Mouse (Mus musculus) cerebellum, postnatal 36 days (tissue): Measurements from ENCODE around the gene Map1b.

ENCODE experiments used
- DNase-seq, 2 experiments: peaks; one replicate each; pipeline ENCODE4 v3.0.0; 2021 to 2022; ENCODE audit warnings: mixed read lengths in 2 of 2

Map1b gene

DNA sequence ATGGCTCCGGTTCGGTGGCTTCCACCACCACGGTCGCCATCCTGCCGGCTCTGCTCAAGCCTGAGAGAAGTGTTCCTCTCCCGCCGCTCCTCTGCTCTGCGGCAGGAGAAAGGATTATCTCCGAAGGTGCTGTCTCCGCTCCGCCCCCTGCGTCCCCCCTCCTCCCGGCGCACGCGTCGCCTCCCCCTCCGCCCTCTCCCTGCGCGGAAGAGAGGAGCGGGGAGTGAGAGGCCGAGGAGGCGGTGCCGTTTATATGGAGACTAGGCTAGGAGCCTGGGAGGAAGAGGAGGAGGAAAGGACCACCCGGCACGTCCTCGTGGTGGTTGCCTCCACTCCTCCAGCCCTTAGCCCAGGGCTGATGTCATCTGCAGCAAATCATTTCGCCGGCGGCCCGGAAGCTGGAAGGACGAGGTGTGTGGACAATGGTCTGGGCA, at the start of gene Map1b:
TSS of gene Map1b (minus strand) at position 93 of the 434 bp plus-strand sequence.
- DNase-seq = peak; percentile 84 to 89

DNA sequence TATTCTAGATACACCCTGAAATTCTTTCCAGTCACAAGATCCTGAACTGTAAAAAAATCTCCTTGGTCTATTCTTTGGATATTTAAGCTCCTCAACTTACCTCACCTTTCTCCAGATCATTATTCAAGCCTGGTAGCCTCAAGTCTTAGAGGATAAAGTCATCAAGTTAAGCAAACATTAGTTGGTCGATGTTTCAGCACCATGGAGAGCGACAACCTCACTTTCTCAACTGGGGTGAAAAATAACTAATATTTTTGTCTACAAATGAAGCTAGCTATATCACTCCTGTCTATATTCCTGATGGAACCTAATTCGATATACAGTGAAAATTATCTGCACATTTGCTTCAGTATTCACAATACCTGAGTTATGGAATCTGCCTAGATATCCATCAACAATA, 48.0 kb upstream of the Map1b start:
- no peak for DNase-seq

DNA sequence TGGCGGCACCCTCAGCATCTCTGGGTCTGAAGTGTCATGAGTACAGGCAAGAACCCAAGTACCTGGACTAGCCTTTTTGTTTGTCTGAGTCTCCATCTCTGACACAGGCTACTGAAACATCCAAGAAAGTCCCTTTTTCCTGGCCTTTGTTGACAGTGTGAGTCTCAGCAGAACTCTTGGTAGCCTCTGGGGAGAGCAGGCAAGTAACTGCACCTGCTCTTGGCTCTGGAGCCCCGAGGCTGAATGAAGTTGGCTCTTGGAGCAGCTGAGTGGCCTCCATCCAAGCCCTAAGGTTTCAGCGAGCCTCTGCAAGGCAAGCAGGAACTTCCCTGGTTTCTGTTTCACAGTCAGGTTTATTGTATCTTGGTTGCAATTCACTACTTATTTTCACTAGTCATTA, 46.7 kb upstream of the Map1b start:
- DNase-seq = peak; percentile 61 to 65

DNA sequence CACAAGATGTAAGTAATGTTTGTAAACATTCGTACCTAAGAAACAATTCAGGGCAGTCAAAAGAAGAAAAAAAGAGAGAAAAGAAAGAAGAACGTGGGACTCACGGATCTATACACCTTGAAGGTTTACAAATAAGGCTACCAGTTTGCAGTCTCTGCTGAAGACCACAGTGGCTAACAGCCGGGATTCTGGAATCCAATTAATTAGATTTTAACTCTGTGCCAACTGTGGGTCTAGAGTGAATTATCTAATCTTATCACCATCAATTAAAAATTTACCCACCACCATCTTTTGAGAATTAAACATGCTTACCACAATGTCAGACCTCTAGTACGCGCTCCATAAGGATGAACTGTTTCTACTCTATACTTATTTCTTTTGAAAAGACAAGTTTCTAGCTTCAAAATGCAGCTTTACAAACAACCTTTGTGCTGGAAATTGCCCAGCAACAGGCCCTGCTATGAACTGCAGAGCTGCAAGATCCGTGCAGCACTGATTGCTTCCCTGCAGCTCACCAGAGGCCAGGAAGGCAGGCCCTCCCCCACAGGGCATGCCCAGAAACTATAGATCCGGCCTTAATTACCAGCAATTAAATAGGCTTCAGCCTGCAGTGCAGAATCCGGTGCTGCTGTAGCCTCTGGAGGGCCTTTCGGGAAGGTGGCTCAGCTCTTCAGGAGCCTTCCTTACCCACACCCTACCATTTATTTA, 45.7 kb upstream of the Map1b start:
- DNase-seq = no peak

DNA sequence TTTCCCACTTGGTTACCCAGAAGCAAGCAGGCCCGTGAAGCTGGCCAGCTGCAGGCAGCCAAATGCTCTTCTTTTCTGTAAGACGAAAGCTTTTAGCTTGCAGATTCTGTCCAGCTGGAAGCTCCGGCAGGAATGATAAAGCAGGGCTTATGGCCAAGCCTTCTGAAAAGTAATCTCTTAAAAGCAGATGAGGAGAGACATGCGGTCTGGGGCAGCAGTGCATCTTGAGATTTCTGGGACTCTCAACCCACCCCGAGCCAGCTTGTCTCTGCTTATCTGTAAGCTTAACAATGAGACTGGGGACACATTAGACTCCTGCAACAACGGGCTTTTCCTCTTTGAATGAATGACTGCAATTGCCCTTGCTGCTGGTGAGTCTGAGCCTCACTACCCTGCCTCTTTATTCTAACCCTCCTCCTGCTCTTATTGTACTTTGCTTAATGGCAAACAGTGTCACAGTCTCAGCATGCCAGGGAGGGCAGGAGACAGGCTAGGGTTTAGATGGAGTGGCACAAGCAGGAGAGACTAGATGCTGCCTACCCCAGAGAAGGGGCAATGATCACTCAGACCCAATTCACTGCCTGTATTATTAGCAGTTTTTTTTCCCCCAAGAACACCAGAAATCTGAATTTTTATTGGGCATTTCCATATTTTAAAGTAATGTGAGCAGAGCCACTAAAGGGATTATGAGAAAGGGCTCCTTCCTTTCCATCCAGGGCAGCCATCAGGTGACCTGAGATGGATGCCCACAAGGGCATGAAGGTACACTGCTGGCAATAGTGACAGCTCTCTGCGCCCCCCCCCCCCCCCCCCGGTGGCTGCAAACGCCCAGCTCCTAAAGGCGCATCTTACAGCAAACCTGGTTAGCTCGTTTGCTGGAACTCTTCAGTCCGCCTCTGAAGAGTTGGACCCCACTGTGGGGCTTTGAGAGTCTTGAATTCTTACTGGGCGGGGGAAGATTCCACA, 44.6 kb upstream of the Map1b start:
- no peak for DNase-seq

DNA sequence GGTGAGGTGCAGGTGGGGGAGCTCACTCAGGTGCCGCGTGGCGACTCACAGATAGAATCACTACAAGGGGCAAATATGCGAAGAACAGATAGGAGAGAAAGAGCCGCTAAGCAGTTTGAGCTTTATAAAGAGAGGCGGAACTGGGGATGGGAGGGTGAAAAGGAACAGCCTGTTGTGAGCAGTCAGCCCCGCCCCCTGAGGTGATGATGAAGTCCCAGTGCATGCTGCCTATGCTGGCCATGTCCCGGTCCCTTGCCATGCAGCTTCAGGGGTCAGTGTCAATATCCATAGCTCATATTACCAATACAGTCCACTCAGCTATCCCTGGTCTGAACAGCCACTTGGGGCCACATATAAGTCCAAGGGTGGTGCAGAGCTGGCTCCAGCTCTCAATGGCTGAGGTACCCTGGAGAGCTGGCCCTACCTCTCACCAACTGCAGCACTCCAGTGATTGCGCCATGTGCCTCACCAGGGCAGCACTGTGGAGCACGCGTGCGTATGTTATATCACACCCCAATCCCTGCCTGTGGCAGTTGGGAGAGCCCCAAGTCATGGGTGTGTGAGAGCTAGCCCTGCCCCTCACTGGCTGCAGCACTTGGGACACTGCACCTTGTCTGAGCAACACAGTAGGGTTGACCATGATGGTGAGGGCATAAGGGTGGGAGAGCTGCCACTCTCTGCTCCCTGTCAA, 42.0 kb upstream of the Map1b start:
- no peak for DNase-seq

DNA sequence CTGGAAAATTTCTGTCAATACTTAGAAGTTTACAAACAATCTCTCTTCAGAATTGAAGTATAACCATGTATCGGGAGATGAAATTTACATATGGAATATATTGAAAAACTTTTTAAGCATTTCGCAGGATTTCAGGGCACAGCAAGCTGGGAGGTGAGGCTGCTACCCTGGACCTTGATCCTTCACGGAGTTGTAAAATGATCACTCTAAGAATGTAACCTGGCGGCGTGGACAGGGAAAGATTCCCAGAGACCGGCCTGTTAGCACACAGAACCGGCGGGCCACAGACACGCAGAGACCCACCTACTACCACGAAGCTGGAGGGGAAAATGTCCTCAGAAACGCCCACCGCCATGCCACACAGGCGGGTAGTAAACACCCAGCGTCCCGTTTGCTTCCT, 41.5 kb upstream of the Map1b start:
- DNase-seq = no peak

DNA sequence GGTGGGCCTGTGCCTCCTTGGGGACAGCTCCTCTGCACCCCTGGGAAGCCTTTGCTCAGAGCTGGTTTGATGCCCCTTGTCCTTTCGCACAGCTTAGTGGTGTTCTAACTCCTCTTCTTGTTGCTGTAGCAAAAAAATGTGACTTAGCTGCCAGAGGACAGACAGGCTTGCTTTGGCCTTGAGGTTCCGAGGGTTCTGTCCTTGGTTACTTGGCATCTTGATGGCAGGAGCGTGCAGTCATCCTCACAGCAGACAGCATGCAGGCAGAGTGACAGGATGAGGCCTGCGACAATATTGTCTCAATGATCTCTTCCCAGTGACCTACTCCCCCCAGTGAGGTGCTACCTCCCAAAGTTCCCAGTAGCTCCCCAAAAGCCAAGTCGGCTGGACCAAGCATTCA, 41.0 kb upstream of the Map1b start:
- DNase-seq = no peak

DNA sequence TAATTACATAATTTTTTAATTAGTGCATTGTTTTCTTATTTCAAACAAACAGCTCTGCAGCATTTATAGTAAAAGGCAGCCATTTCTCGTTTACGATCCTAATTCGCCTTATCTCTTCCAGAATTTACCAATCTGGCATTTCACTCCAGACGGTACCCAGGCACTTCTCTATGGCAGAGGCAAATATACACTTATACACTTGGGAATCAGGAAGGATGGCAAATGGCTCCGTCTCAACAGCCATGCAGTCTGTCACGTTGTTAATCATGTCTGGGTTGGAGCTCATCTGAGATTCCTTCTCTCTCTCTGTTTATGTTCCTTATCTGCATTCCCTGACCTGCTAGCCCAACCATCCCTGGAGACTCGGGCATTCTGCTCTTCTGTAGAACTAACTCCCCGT, 38.6 kb upstream of the Map1b start:
- peak in 1 of 2 experiments; percentile 11 for DNase-seq

DNA sequence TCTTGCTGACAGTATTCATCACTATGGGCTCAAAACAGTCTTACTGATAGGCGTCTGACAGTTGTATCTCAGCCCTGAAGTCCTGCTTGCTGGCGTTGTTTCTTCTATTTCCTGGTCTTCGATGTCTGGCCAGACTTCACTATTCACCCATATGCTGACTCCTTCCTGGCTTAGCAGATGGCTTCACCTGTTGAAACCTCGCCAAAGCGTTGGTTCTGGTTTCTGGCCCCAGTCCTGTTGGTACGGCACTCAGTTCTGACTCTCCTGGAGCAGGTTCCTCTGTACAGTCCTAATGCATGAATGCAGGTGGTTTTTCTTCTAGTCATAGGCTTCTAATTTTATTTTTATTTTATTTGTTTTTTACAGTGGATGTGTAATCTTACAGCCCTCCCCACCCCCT, 38.1 kb upstream of the Map1b start:
- DNase-seq = peak; percentile 88 to 92

DNA sequence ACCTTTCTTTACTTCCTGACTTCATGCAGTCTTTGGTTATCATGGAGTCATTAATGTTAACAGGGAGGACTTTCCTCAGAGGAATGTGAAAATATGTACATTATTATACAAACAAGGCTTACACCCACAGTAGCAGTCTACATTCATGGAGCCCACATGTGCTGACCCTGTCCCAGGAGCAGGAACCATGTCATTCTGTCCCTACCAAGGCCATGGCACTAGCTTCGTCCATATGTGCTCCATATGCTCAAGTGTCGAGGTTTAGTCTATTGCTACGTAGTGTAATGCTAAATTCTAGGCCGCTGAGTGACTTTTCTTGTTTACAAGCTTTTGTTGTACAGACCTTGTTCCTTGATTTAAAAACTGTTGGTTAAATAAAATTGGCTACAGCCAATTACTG, 36.0 kb upstream of the Map1b start:
- no peak for DNase-seq

DNA sequence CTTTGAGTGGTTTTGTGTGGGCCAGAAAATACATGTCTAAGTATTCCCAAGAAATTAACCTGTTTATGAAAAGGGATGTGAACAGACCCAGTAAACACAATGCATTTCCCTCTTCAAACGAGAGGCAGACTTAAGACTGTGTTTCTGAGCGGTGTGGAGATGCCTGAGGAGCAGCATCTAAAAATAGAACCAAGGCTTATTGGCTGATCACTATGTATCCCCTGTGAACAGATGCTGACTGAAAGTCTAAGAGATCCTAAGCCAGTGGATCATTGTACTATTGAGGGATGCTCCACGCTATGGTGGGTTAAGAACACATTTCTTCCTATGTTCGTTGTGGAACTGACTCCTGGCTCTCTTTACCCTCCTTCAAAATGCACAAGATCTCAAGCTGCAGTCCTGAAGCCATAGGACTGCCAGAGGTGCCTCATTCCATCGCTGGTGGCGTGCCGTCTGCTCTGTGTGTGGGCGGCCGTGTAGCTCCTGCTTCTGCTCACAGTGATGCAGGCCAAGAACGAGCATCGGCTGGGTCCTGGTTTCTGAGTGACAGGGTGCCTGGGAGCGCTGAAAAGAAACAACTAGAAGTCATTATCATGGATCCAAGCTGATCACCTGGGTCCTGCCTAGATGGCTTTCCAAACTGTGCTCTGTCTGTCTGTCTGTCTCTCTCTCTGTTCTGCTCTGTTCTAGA, 34.5 kb upstream of the Map1b start:
- DNase-seq = no peak

DNA sequence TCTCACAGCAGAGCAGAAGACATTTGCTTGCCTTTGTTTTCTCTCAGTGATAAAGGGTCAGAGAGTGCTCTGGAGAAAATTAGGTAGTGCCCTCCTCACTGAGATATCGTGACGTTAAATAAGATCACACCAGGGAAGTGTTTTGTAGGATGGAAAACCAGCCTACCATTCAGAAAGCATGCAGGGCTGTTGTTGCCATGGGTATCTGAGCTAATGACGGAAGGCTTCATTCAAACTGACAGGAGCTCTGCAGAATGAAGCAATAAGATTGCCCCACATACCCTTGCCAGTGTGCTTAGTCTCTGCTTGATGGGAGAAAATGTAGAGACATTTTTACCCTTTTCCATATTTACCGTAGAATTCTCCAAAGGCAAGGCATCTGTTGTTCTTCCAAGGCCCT, 33.7 kb upstream of the Map1b start:
- no peak for DNase-seq

DNA sequence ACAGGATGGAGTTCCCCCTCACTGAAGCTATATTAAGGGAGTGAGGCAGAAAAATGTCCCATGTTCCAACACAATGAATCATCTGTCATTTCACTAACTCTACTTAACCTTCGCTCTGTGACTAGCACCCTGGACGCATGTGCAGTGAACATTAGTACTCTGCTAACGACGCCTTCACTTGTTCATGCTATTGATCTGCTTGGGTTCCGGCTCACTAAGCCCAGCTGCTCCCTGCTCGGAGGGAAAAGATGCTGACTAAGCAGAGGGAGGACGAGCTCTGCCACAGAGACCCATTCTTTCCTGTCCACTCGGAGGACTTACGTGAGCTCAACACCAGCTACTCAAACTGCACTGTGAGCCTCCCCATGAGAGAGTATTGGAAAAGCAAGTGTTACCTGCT, 33.2 kb upstream of the Map1b start:
- no peak for DNase-seq

DNA sequence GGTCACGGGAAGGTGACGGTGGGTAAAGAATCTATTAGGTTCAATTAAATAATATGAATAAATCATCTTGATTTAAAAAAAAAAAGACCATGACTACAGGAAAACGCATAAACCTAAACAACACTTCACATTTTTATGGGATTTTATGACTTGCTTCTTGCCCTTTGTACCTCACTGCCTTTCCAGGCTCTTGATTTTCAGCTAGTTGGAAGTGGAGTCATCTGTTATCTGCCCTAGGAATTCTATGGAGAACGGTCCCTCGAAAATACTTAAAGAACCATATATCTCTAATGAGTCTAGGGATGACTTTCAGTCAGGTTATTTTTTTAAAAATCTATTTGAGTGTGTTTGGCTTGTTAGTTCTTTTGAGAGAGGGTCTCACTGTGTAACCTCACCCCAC, 30.5 kb upstream of the Map1b start:
- DNase-seq = no peak

DNA sequence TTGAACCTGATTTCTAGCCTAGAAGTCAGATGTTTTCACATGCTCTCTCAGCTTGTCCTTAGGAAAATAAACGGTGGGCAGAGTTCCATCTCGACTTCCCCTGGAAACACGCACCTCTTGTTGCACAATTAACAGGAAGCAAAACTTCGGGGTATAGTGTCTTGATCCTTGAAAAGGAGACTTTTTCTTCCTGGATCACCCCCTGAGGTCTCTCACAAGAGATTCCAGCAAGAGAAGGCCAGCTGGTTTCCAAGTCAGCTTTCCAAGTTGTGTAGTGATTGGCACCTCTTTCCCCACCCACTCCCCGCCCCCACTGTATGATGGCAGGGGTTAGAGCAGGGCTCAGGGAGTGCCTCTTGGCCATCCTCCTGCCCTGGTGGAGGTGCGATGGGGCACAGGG, 28.9 kb upstream of the Map1b start:
- DNase-seq = no peak

DNA sequence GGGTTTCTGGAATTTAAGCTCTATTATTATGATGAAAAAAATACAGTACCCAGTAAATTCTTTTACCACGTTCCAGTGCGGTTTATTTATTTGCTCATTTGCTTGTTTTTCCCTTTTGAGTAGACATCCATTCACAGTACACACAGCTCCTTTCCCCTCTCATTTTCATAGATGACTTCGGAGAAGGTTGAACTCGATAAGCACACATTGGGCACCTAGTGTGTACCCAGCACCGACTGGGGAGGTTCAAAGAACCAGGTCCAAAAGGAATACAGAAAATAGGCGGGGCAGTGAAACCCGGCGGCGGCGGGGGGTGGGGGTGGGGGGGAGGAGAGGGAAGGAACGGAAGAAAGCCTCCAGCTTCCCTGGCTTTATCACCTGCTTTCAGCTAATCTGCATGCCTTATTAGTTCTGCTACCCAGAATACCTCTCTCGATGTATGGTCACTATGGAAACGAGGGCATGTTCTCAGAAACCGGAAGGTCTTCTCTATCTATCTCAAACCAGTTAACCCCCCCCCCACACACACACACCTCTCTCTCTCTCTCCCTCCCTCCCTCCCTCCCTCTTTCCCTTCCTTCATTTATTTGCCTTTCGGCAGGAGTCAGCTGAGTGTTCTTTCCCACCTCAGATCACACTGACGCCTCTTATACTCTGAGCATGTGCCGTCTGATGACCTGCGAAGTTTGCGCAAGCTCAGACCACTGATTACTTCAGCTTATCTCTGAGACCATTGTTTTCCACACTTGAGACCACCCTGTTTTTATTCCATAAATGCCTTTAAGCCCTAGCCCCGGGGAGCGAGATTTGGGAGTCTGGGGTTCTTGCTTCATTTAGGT, 25.3 kb upstream of the Map1b start:
- no peak for DNase-seq

DNA sequence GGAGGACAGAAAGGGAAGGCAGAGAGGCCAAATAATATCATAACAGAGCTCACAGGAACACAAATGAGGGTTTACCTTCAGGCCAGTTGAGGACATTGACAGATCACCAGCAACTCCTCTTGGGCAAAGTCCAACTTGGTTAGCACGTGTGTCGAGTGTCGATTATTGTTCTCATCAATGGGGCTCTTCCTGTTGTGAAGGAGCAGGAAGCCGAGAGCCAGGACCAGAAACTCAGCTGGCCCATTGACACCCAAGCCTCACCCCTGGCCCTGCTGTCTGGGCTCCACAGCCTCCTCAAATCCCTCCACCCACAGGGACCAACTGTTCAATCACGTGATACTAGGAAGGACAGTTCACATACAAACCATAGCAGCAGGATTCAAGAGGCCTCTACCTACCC, 22.9 kb upstream of the Map1b start:
- DNase-seq = no peak

DNA sequence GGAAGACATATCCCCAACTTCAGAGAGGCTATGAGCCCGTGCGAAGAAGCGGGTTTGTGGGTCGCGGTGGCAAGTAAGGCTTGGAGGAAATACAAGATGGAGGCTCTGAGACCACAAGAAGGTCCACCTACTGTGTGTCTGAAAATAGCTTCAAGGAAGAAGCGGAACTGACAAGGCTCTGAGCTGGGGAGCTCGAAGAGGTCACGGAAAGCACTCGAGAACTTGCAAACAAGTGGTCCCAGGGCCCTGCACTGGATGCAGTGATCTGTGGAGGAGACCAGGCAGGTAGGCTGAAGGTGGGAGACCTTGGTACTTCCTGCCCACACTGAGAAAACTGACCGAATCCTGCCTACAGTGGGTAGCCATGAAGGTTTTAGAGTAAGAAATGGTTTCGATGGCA, 22.5 kb upstream of the Map1b start:
- no peak for DNase-seq

DNA sequence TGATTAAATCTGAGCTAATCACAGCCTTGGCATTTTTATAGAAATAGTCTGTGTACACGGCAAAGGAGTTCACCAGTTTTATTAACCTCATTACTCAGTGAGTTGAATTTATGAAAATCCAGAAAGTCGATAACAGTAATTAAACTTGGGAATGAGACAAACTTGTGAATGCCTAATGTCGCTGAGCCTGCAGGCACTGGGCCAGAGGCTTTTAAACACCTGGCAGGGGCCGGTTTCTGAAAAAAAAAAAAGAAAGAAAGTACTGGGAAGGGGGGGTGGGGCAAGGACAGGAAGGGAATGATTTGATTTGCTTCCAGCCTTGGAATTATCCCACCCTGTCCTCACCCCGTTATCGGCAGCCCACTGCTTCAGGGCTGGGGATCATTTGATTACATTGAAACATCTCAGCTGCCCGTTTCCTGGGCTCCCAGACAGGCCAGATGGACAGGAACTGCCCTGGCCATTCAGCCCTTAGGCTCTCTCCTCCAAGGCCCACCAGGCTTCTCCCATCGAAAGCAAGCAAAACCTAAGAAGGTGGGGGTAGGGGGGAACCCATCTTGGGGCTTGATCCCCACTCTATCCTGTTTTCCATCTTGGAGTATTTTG, 21.7 kb upstream of the Map1b start:
- no peak for DNase-seq

DNA sequence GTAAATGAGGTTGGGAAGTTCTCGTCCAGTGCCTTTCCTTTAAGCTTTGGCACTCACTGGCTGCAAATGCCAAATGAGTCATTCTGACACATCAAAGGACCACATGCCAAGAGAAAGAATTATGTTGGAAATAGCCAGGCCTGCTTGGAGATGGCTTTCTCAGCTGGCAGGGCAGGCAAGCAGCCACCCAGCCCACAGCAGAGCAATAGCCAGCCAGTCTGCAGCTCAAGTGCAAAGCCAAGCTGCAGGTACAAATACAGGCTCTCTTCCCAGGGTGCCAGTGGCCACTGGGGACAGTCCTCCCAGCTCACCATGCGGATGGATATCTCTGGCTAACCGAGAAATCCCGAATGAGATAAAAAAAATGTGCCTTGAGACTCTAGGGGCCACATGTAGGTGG, 12.1 kb upstream of the Map1b start:
- DNase-seq = peak; percentile 56 to 57

DNA sequence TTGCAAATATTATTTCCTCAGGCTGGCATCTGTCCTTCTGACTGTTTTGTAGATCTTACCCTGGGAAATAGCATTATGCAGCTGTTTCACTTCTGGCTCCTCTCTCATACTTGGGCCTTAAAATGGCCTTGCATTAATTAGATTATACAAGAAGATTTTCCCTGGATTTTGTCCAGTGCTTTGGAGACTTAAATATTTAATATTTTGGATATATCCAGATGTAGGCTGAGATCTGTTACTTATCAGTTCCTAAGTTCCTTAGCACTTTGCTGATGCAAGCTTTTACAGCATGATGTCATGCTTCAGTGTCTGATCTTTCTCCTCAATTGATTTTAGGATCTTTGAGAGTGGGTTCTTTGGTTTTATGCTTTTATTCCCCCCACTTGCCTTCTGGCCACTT, 11.6 kb upstream of the Map1b start:
- DNase-seq = no peak
